ENCODE assay signal across 15 mouse cellular contexts in the genomic region with DNA sequence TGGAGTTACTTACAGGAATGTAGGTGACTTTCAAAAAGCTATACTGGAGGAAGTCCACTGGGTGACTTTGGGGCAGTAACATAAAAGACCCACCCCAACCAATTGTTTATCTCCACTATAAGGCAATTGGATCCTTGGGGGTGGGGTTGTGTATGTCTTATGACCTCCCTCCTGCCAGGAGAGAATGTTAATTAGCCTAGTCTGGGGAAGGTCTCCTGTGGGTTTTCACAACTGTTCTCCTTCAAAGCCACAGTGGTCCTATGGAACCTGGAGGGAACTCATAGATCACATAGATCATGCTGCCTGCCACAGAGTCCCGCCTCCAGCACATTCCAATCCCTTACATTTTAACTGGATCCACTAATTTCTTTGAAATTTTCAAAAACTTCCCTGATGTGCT.
"Had no signal": no experiment of that assay in that cellular context is flagged by ENCODE, and none has a peak within 500 bp of the region (broad histone marks: within the 10 kb centered on the region; RNA-seq: fewer than 3 reads in every experiment).

No protein-coding gene starts in this region.

- H3K27ac ChIP-seq: limb, embryonic 13.5 days; liver, embryonic 14.5 days; macrophage; midbrain, embryonic 13.5 days; neural tube, embryonic 15.5 days had no signal

- H3K9me3 ChIP-seq: limb, embryonic 13.5 days; midbrain, embryonic 13.5 days; neural tube, embryonic 15.5 days had no signal

- H3K36me3 ChIP-seq: limb, embryonic 13.5 days; midbrain, embryonic 13.5 days; neural tube, embryonic 15.5 days had no signal

- DNase-seq: kidney, postnatal 25 days; layer of hippocampus, adult 9-11 months; layer of hippocampus, postnatal 36 days; lung, adult 18-20 months; right cerebral cortex, adult 18-20 months; right cerebral cortex, postnatal 25 days; thymus, postnatal 36 days had no signal

- H3K4me1 ChIP-seq: megakaryocyte, embryonic 14.5 days had no signal

- H3K4me3 ChIP-seq: limb, embryonic 13.5 days; megakaryocyte, embryonic 14.5 days; midbrain, embryonic 13.5 days; myocyte; neural tube, embryonic 15.5 days had no signal

- H3K9ac ChIP-seq: limb, embryonic 13.5 days; liver, embryonic 14.5 days; midbrain, embryonic 13.5 days; neural tube, embryonic 15.5 days had no signal

- H3K27me3 ChIP-seq: megakaryocyte, embryonic 14.5 days had no signal

- H3K4me2 ChIP-seq: limb, embryonic 13.5 days; midbrain, embryonic 13.5 days; neural tube, embryonic 15.5 days had no signal

- ATAC-seq: lung, postnatal 0 days; midbrain, embryonic 13.5 days had no signal
